Mouse (Mus musculus) embryo, embryonic 9.5 days (tissue): Measurements from ENCODE around the gene Rbp1.
A peak's percentile ranks its signal among the peaks of the same experiment; 100 is the strongest.

Experiments used
- DNase-seq: peaks from one replicate; pipeline ENCODE4 v3.0.0-alpha.2; 2017; ENCODE audit errors: extremely low spot score

Rbp1 gene

GRCm38 (mm10) chr9:98424725-98425210 is 2.0 kb downstream of the Rbp1 start:
- DNase-seq = peak; percentile 77

- peak; percentile 37 for DNase-seq
Measured at GRCm38 (mm10) chr9:98425351-98425880, 2.7 kb downstream of the Rbp1 start.

GRCm38 (mm10) chr9:98427906-98428517 is 5.3 kb downstream of the Rbp1 start:
- no peak for DNase-seq

GRCm38 (mm10) chr9:98428783-98429182 is 6.0 kb downstream of the Rbp1 start:
- DNase-seq = no peak

- DNase-seq = peak; percentile 65
Measured at GRCm38 (mm10) chr9:98429806-98430205, 7.0 kb downstream of the Rbp1 start.

- DNase-seq = no peak
Measured at GRCm38 (mm10) chr9:98430528-98430927, 7.8 kb downstream of the Rbp1 start.

- DNase-seq = no peak
Measured at GRCm38 (mm10) chr9:98433021-98433420, 10.3 kb downstream of the Rbp1 start.

- no peak for DNase-seq
Measured at GRCm38 (mm10) chr9:98433956-98434588, 11.3 kb downstream of the Rbp1 start.

GRCm38 (mm10) chr9:98437819-98438218 is 15.1 kb downstream of the Rbp1 start:
- no peak for DNase-seq

- no peak for DNase-seq
Measured at GRCm38 (mm10) chr9:98439091-98439490, 16.3 kb downstream of the Rbp1 start.

- peak; percentile 47 for DNase-seq
Measured at GRCm38 (mm10) chr9:98442638-98443037, 19.9 kb downstream of the Rbp1 start.

- DNase-seq = no peak
Measured at GRCm38 (mm10) chr9:98445359-98446149, 22.8 kb downstream of the Rbp1 start.

GRCm38 (mm10) chr9:98450976-98451375 is 28.2 kb downstream of the Rbp1 start:
- no peak for DNase-seq

- no peak for DNase-seq
Measured at GRCm38 (mm10) chr9:98466709-98467108, 43.9 kb downstream of the Rbp1 start.

GRCm38 (mm10) chr9:98480172-98480749 is 57.5 kb downstream of the Rbp1 start:
- DNase-seq = no peak

- no peak for DNase-seq
Measured at GRCm38 (mm10) chr9:98482256-98482655, 59.5 kb downstream of the Rbp1 start.

- no peak for DNase-seq
Measured at GRCm38 (mm10) chr9:98485020-98485419, 62.3 kb downstream of the Rbp1 start.

- DNase-seq = no peak
Measured at GRCm38 (mm10) chr9:98485815-98486214, 63.1 kb downstream of the Rbp1 start, which contains the start of gene Rbp2. Rbp2 (plus strand) TSS chr9:98486115.

- DNase-seq = no peak
Measured at GRCm38 (mm10) chr9:98487273-98487672, 64.5 kb downstream of the Rbp1 start.

- DNase-seq = no peak
Measured at GRCm38 (mm10) chr9:98489532-98489931, 66.8 kb downstream of the Rbp1 start.

- DNase-seq = no peak
Measured at GRCm38 (mm10) chr9:98490128-98490527, 67.4 kb downstream of the Rbp1 start.

GRCm38 (mm10) chr9:98491071-98491470 is 68.3 kb downstream of the Rbp1 start:
- DNase-seq = no peak
